Comparison of ENCODE assay signal across 8 mouse cellular contexts in genomic region chr9:57071801-57072351, GRCm38 (mm10). TPM values are rescaled to one million over a fixed set of nuclear protein-coding genes. Genes with fewer than 3 reads are reported as not detected.
DNase-seq lines count a peak whose midpoint lies in the region; ATAC-seq lines count a peak whose summit lies in the region.

Gene Sin3a (plus strand): TSS chr9:57072040.

- H3K27me3 ChIP-seq in megakaryocyte, embryonic 14.5 days (replicated peaks), result no peaks in the 10 kb centered on the region

- peak; percentile 85 for DNase-seq in adipocyte (ENCODE audit: low spot score)
- DNase-seq in embryo, embryonic 10 days (ENCODE audit: low spot score), result peak; percentile 92
- peak; percentile 68 for DNase-seq in gastrocnemius, postnatal 25 days
- DNase-seq in left cerebral cortex, adult 9 months (ENCODE audit: low spot score in 2 of 2), result peak; percentile 39 to 69
- peak; percentile 77 to 85 for DNase-seq in right cerebral cortex, postnatal 10 days (ENCODE audit: low spot score in 2 of 2)
- peak; percentile 62 to 73 for DNase-seq in urinary bladder, postnatal 36 days (ENCODE audit: low spot score in 2 of 2)

- H3K4me1 ChIP-seq in megakaryocyte, embryonic 14.5 days, result peaks cover 49% of the 10 kb centered on the region

- no peak for ATAC-seq in inflammation-experienced regulatory T-cells, adult 6 months

- peak within 1 kb of the TSS; percentile 96 for H3K4me3 ChIP-seq in megakaryocyte, embryonic 14.5 days (replicated peaks)

- no peaks in the 10 kb centered on the region for H3K36me3 ChIP-seq in megakaryocyte, embryonic 14.5 days (replicated peaks; ENCODE audit: low read length)

- no peaks in the 10 kb centered on the region for H3K9me3 ChIP-seq in megakaryocyte, embryonic 14.5 days

RNA-seq across cellular contexts. Expression of gene Sin3a, which starts in this region (rescaled TPM):
- 10 to 100 TPM; 12.5 to 19.6 TPM for total RNA-seq in gastrocnemius, postnatal 25 days (2021)
- 10 to 100 TPM; 28.8 to 50.7 (median 38.9) TPM for polyA plus RNA-seq in inflammation-experienced regulatory T-cells, adult 6 months (2017; shearing (Covaris generic))
- polyA plus RNA-seq in megakaryocyte, embryonic 14.5 days (2012; ENCODE audit: insufficient read depth, low replicate concordance), result 0.78 and 3.8 TPM in 2 replicates
